In the genomic region with DNA sequence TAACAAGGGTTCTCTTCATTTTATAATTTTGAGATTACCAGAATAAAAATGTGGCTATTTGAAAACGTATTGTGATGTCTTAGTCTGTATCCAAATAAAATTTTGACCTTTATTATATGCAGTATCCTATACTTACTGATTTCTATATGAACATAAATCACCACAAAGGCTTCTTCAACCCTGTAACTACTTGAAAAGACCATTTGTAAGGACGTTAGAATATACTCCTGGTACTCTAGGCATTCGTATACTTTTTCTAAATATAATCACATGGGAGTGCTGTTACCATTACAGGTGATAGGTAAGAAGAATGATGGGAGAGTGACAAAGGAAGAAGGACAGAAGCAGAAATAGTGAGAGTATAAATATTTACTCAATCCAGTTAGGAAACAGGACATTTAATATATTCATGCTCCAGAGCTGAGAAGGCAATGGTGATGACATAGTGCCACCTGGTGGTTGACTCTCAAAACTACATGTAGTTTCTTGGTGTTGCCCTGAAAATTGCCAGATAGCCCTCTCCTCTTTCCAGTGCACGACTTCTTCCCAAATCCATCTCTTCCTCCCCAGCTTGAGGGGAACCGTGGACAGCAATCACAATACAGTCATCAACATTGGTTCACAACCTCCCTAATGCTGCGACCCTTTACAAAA, we compare ENCODE assay signal across 8 mouse cellular contexts. TPM values are rescaled to one million over a fixed set of nuclear protein-coding genes. Genes with fewer than 3 reads are reported as not detected.
DNase-seq lines count a peak whose midpoint lies in the region; ATAC-seq and TF ChIP-seq lines count a peak whose summit lies in the region.

No protein-coding gene starts in this region.

- 32% methylated on average over 6 of the region's 6 CpGs for WGBS in liver, embryonic 14.5 days (ENCODE audit: insufficient replicate concordance)
- 43% methylated on average over 6 of the region's 6 CpGs for WGBS in neural tube, embryonic 14.5 days

- no peak overlapping the region for H3K4me2 ChIP-seq in liver, embryonic 14.5 days (ENCODE audit: low read depth)
- no peak overlapping the region for H3K4me2 ChIP-seq in neural tube, embryonic 14.5 days (ENCODE audit: low read depth, low read length)

- no peak overlapping the region for H3K9ac ChIP-seq in liver, embryonic 14.5 days (replicated peaks)
- no peak overlapping the region for H3K9ac ChIP-seq in neural tube, embryonic 14.5 days (replicated peaks; ENCODE audit: low read depth, low read length)

- peaks cover 10% of the 10 kb centered on the region; the same call in 1 of the 2 replicates for H3K27me3 ChIP-seq in G1E (ENCODE audit: insufficient read depth, low read length)
- H3K27me3 ChIP-seq in liver, embryonic 14.5 days (ENCODE audit: control insufficient read depth, insufficient read depth, low read length), result no peaks in the 10 kb centered on the region
- H3K27me3 ChIP-seq in neural tube, embryonic 14.5 days (ENCODE audit: control insufficient read depth, insufficient read depth, low read length), result no peaks in the 10 kb centered on the region

- intact Hi-C loops in heart, postnatal 25 days (cut with DNase I), result loop anchor here (1.0 kb wide), 1 partner anchor 474 kb away; no protein-coding TSS in a partner anchor

- no peak for TF ChIP-seq EP300 in liver, embryonic 14.5 days (IDR thresholded peaks at IDR 0.05; ENCODE audit: low read depth)

- peak; percentile 3 for DNase-seq in G1E (ENCODE audit: low spot score)
- DNase-seq in adrenal gland, postnatal 25 days, result peak; percentile 28
- peak; percentile 70 for DNase-seq in embryo, embryonic 9.5 days (ENCODE audit: extremely low spot score)
- DNase-seq in heart, postnatal 25 days (ENCODE audit: low spot score), result peak; percentile 3
- peak; percentile 68 for DNase-seq in kidney, postnatal 14 days
- DNase-seq in liver, embryonic 14.5 days (ENCODE audit: low read depth in 3 of 3, low spot score in 3 of 3), result peak in 2 of 3 experiments; percentile 10 to 29
- peak; percentile 33 for DNase-seq in yolk sac, embryonic 10.5 days (ENCODE audit: low spot score)

- no peaks in the 10 kb centered on the region for H3K36me3 ChIP-seq in G1E (replicated peaks)
- H3K36me3 ChIP-seq in liver, embryonic 14.5 days (replicated peaks; ENCODE audit: control insufficient read depth, insufficient read depth, low read depth), result no peaks in the 10 kb centered on the region
- no peaks in the 10 kb centered on the region for H3K36me3 ChIP-seq in neural tube, embryonic 14.5 days (ENCODE audit: control insufficient read depth, insufficient read depth, low read length)

- H3K27ac ChIP-seq in liver, embryonic 14.5 days, result no peak overlapping the region
- H3K27ac ChIP-seq in neural tube, embryonic 14.5 days (ENCODE audit: low read depth, low read length), result no peak overlapping the region

- peak; percentile 52 for TF ChIP-seq CTCF in G1E (IDR thresholded peaks at IDR 0.05; ENCODE audit: low read depth, low read length)
- peak; percentile 80 for TF ChIP-seq CTCF in liver, embryonic 14.5 days (IDR thresholded peaks at IDR 0.05; ENCODE audit: low read depth)

- H3K4me1 ChIP-seq in G1E (ENCODE audit: insufficient read depth, low read depth, low read length), result no peaks in the 10 kb centered on the region
- H3K4me1 ChIP-seq in liver, embryonic 14.5 days (replicated peaks; ENCODE audit: control insufficient read depth in 2 of 2, insufficient read depth in 2 of 2, low read length in 1 of 2), result no peaks in the 10 kb centered on the region
- H3K4me1 ChIP-seq in neural tube, embryonic 14.5 days (ENCODE audit: control insufficient read depth, insufficient read depth, low read length), result no peaks in the 10 kb centered on the region

- H3K9me3 ChIP-seq in G1E (replicated peaks), result no peaks in the 10 kb centered on the region
- H3K9me3 ChIP-seq in liver, embryonic 14.5 days (ENCODE audit: control insufficient read depth, low read length), result no peaks in the 10 kb centered on the region
- no peaks in the 10 kb centered on the region for H3K9me3 ChIP-seq in neural tube, embryonic 14.5 days (ENCODE audit: control insufficient read depth, low read length)

- H3K4me3 ChIP-seq in G1E (ENCODE audit: low read depth, low read length), result no peak overlapping the region
- no peak overlapping the region for H3K4me3 ChIP-seq in liver, embryonic 14.5 days (ENCODE audit: insufficient read depth in 1 of 2, low read depth in 2 of 2, low read length in 2 of 2)
- H3K4me3 ChIP-seq in neural tube, embryonic 14.5 days (ENCODE audit: low read depth, low read length), result no peak overlapping the region

- no peak; the same call in 1 of the 2 replicates for ATAC-seq in G1E (ENCODE audit: extremely low read depth, insufficient number of reproducible peaks, low FRiP score, poor library complexity, severe bottlenecking)
- no peak for ATAC-seq in liver, embryonic 14.5 days (ENCODE audit: insufficient read depth)
- peak; percentile 75; the same call in 1 of the 2 replicates for ATAC-seq in neural tube, embryonic 14.5 days (ENCODE audit: low read depth)

RNA-seq across cellular contexts. Expression of a gene that starts 14.1 kb away (rescaled TPM):
- total RNA-seq in G1E (2014; fragmentation: Nextera tagmentation) (29.8 and 33.3 TPM in 2 replicates), G1E (2017) (75.8 and 81.1 TPM in 2 replicates)
- polyA plus RNA-seq in G1E (2012), result 3.4 and 3.5 TPM in 2 replicates
- total RNA-seq in adrenal gland, postnatal 25 days (2021), result 32.0 and 45.0 TPM in 2 replicates
- 1 to 10 TPM; 7.7 to 8.1 TPM for total RNA-seq in heart, postnatal 25 days (2021)
- polyA plus RNA-seq in liver, embryonic 14.5 days (2012; rRNA removed), result 5.0 and 9.1 TPM in 2 replicates
- 19.6 and 21.0 TPM in 2 replicates for polyA plus RNA-seq in liver, embryonic 14.5 days (2014; fragmentation: Nextera tagmentation; extraction: Ambion mirVana)
- 65.0 and 67.4 TPM in 2 replicates for polyA plus RNA-seq in neural tube, embryonic 14.5 days (2014; fragmentation: Nextera tagmentation; extraction: Ambion mirVana)

Comparison
In these comparisons a context has a peak if more than half of its experiments do, and no peak if none do; other contexts are left out.
1. DNase-seq: peak in every context shown above with its lines; median percentile 70 in embryo, embryonic 9.5 days; 68 in kidney, postnatal 14 days; 33 in yolk sac, embryonic 10.5 days; 28 in adrenal gland, postnatal 25 days; 20 in liver, embryonic 14.5 days; 3 in G1E; 3 in heart, postnatal 25 days.